Mouse (Mus musculus) adrenal gland, postnatal 4 days (tissue): ENCODE measurements around the gene Dexi. TPM values are rescaled to one million over a fixed set of nuclear protein-coding genes. Genes with fewer than 3 reads are reported as not detected.
A peak's percentile ranks its signal among the peaks of the same experiment; 100 is the strongest.

ENCODE experiments used
- DNase-seq, 2 experiments: peaks; one replicate each; pipeline ENCODE4 v3.0.0; 2021 to 2022; ENCODE audit warnings: low spot score in 2 of 2, mixed read lengths in 2 of 2
- total RNA-seq, 2 experiments: library from RNA; stranded (reverse); gene quantifications; 2 replicates each; pipeline ENCODE4 v1.2.3; 2021

The Dexi gene
- total RNA-seq, 2 experiments from 2014 or later, result 21.8 to 23.0 TPM

DNA sequence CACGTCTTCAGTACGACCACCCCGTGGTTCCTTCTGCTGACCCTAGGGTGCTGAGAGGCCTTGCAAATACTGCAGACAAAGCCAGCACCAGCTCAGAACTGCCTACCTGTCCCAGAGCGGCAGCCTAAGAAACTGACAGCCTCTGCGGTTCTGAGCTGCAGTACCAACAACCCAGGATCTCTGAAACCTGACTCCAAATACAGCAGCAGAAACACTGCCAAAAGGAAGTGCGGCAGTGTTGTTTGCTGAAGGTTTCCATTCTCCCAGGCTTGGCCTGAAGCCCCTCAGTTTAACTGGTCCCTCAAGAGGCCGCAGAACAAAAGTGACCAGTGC lies 1.3 kb downstream of the Dexi start:
- no peak for DNase-seq

GRCm38 (mm10) chr16:10540763-10541597 lies 1.9 kb downstream of the Dexi start:
- no peak for DNase-seq

- DNase-seq, result no peak
Measured at GRCm38 (mm10) chr16:10536961-10537360, 5.9 kb downstream of the Dexi start.

DNA sequence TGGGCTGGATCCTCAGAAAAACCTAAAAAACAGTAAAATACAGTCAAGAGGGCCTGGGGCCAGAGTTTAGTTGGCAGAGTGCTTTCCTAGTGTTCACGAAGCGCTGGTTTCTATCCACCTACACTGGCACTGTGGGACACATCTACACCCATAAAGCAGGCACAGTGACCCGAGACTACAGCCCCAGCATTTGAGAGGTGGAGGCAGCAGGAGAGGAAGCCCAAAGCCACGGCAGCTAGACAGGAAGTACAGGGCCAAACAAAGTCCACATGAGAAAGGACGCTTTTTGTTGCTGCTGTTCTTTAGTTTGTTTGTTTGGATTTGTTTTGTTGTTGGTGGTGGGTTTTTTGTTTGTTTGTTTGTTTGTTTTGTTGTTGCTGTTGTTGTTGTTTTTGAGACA lies 6.5 kb downstream of the Dexi start:
- no peak for DNase-seq

GRCm38 (mm10) chr16:10534567-10534966 lies 8.3 kb downstream of the Dexi start:
- no peak for DNase-seq

DNA sequence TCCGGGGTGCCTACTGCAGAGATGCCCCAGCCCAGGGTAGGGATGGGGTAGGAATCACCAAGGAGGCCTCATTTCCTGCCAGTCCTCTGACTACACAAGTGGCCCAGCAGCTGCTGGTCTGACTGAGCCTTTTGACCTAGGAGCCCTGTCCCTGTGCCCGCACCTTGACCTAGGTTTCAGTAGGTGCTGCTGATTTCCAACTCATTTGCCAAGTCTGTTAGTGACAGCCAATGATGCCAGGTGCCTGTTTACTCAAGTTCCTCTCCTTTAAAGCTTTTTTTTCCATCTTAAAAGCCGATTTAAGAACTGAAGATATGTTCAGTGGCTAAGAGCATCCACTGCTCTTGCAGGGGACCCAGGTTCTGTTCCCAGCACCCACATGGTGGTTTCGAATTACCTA lies 9.1 kb downstream of the Dexi start:
- no peak for DNase-seq

GRCm38 (mm10) chr16:10530179-10530578 lies 12.7 kb downstream of the Dexi start:
- no peak for DNase-seq

GRCm38 (mm10) chr16:10528382-10528781 lies 14.5 kb downstream of the Dexi start:
- no peak for DNase-seq

DNA sequence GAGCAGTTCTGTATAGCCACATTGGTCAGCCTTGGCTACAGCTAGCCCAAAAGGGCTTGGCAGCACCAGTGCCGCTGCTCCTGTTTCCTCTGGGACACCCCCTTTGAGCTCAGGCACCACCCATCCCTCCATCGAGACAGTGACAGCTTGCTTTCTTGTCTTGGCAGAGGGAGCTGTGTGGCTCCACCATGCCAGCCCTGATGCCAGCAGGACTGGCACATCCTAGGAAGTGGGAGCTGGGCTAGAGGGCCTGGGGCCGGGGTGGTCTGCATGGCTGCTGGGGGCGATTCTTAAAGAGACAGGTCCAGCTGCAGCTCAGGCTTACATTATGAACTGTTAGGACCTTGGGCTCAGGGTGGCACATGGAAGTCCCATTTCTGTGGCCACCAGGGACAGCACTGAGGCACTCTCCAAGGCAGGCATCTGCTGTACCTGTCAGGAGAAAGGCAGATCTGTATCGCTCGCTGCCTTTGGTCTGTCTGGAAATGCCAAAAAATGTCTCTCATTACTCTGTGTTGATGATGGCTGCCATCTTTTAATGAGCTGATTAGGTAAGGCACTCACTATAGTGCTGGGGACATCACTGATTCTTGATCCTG lies 15.7 kb downstream of the Dexi start:
- no peak for DNase-seq

DNA sequence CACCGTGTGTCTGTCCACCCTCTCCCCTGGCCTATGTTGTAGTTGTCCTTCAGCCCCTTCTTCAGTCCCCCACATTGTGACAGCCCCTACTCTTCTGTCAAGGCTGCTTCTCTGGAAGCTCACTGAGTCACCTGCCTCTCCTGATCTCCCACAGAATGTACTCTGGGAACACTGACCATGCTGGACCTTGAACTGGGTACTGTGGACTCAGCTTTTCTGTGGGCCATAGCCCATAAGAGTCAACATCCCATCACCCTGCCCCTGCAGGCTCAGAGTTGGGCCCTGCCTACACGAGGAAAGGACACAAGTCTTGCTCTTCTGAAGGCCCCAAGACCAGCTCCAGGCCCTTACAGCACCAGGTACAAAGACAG lies 17.3 kb downstream of the Dexi start:
- no peak for DNase-seq

GRCm38 (mm10) chr16:10524866-10525609 lies 17.8 kb downstream of the Dexi start:
- DNase-seq, result no peak

GRCm38 (mm10) chr16:10523650-10524049 lies 19.2 kb downstream of the Dexi start:
- DNase-seq, result no peak

GRCm38 (mm10) chr16:10522811-10523210 lies 20.0 kb downstream of the Dexi start:
- DNase-seq, result peak in 1 of 2 experiments; percentile 41

DNA sequence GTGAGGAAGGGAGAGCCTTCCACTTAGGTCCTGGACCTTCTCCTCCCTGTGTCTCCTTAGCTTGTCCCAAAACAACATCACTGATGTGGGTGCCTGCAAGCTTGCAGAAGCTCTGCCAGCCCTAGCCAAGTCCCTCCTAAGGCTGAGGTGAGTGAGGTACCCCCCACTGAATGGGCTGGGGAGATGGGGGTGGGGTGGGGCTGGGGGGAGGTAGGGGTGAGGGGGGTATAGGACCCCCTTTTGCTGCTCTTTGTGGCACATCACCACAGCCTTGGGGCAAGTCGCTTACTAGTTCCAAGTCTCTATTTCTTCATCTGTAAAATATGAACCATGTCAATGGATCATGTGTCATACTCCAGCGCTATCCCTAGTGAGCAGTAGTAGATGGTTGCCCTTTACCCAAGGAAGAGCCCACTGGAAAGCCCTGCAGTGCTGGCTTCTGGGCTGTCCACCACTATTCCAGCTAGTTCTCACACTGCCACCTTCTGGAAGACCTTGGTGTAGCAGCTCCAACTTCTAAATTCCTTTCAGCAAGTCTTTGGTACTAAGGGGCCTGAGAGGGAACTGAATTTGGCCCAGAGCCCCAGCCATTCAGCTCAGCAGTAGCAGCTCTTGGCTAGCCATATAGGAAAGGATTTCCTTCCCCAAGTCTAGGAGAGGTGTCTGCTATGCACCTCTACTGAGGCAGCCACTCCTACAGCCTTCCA lies 21.8 kb downstream of the Dexi start:
- DNase-seq, result peak; percentile 52

GRCm38 (mm10) chr16:10518030-10518429 lies 24.8 kb downstream of the Dexi start:
- DNase-seq, result no peak

GRCm38 (mm10) chr16:10515953-10516572 lies 26.8 kb downstream of the Dexi start:
- no peak for DNase-seq

DNA sequence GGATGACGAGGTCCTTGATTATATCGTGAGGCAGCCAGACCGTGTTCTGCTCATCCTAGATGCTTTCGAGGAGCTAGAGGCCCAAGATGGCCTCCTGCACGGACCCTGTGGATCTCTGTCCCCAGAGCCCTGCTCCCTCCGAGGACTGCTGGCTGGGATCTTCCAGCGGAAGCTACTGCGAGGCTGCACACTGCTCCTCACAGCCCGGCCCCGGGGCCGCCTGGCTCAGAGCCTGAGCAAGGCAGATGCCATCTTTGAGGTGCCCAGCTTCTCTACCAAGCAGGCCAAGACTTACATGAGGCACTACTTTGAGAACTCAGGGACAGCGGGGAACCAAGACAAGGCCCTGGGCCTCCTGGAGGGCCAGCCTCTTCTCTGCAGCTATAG lies 31.7 kb downstream of the Dexi start:
- DNase-seq, result no peak

DNA sequence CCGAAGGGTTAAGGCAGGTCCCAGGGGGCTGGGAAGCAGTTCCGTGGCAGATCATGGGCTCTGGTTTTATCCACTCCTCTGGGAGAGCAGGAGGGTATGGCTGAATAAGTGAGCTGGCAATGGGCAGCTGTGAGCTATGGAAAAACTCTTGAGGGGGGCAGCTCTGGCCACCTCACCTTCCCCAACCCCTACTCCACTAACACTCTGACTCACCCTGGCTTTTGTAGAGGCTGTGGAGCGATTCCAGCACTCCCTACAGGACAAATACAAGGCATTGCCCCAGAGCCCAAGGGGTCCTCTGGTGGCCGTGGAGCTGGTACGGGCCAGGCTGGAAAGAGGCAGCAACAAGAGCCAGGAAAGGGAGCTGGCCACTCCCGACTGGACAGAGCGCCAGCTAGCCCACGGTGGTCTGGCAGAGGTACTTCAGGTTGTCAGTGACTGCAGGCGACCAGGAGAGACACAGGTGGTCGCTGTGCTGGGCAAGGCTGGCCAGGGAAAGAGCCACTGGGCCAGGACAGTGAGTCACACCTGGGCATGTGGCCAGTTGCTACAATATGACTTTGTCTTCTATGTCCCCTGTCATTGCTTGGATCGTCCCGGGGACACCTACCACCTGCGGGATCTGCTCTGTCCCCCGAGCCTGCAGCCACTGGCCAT lies 32.2 kb downstream of the Dexi start:
- no peak for DNase-seq

GRCm38 (mm10) chr16:10508691-10509090 lies 34.2 kb downstream of the Dexi start:
- no peak for DNase-seq

- DNase-seq, result no peak
Measured at GRCm38 (mm10) chr16:10507445-10507844, 35.4 kb downstream of the Dexi start.

GRCm38 (mm10) chr16:10503058-10503457 lies 39.8 kb downstream of the Dexi start:
- DNase-seq, result no peak
